Mouse (Mus musculus): ENCODE data around the gene Zbtb11.
"Not testable (repeated sequence)": the region's sequence is repeated elsewhere in the genome, so short reads cannot be mapped to it uniquely, and the experiment has no call there.

The Zbtb11 gene

DNA sequence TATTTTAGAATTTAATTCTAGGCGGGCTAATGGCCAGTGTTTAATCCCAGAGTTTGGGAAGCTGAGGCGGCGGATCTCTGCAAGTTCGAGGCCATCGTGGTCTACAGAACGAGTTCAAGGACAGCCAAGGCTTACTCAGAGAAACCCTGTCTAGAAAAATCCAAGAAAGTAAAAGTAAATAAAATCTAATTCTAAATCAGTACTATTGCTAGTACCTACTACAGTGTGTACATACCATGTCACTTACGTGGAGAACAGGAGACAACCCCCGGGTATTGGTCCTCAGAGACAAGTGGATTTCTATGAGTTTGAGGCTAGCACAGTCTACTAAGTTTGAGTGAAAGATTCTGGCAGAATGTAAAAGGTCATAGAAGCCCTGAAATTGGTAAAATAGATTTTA is 64.4 kb downstream of the Zbtb11 start:
- no peak for DNase-seq (ENCODE audit: low spot score in 2 of 2)

DNA sequence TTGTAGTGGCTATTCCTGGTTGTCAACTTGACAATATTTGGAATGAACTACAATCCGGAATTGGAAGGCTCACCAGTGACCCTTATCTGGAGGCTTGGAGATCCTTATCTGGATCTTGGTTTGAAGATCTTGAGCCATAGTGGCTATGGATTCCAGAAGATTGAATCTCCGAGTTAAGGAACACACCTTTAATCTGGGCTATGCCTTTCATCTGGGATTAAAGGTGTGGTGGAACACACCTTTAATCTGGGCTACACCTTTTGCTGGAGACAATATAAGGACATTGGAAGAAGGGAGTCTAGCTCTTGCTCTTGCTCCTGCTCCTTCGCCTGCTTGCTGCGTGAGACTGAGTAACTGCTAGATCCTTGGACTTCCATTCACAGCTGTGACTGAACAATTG is 74.4 kb downstream of the Zbtb11 start, which contains the start of gene Senp7:
Senp7 (plus strand) TSS at position 301 of the 400 bp plus-strand sequence.
- not testable (repeated sequence) for DNase-seq (ENCODE audit: low spot score in 2 of 2)

DNA sequence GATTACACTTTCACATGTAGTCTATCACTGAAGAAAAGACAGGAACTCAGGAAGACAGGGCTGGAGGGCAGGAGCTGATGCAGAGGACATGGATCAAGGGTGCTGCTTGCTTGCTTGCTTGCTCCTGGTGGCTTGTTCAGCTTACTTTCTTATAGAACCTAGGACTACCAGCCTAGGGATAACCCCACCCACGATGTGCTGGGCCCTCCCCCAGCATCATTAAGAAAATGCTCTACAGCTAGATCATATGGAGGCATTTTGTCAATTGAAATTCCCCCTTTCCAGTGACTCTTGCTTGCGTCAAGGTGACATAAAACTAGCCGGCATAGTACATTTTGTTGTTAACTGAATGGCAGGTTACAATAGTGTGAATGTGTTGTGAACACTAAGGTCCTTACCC is 82.2 kb downstream of the Zbtb11 start:
- DNase-seq (ENCODE audit: low spot score in 2 of 2) = no peak

DNA sequence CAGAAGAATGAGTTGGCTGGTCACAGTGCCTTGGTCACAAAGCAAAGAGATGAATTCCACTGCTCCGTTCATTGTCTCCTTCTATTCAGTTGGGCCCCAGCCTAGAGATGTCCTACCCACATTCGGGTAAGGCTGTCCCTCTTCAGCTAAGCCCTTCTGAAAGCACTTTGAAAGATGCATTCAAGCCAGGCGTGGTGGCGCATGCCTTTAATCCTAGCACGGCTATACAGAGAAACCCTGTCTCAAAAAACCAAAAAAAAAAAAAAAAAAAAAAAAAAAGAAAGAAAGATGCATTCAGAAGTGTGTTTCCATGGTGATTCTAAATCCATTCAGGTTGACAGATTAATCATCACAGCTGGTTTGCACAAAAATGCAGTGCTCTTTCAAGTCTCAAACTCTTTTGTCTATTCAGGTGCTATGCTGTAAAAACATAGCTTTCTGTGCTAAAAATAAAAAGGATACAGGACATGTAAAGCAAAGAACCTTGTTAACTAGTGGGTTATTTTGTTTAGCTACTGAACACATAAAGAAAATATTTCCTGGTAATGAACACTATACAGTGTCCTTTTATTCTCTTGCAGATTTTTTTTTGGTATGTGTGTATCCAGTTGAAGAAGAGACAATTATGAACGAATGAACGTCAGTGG is 83.4 kb downstream of the Zbtb11 start:
- DNase-seq (ENCODE audit: low spot score in 2 of 2) = no peak

DNA sequence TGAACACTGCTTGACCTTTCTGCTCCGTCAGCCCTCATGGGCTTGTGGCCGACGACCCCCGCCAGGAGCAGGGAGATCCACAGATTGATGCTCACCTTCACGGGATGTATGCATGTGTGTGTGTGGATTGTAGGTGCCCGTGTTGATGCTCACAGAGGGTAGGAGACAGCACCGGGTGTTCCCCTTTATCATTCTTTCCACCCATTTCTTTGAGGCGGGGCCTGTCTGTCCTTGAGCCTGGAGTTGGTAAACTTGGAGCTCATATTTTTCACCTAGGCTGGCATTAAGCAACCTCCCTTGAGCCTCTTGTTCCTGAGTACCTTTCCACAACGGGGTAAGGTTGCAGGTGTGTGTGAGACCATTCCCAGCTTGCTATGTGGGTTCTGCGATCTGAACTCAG is 84.5 kb downstream of the Zbtb11 start:
- DNase-seq (ENCODE audit: low spot score in 2 of 2) = no peak

All from cerebellum, postnatal 4 days (tissue).